Mouse (Mus musculus) forebrain, embryonic 16.5 days (tissue): ENCODE results near the gene Wdr62. TPM values are rescaled to one million over a fixed set of nuclear protein-coding genes. Genes with fewer than 3 reads are reported as not detected.
A peak's percentile ranks its signal among the peaks of the same experiment; 100 is the strongest.

Experiments used
- ATAC-seq: fragments of 200-750 bp; cut with Nextera tagmentation; 2 replicates; pipeline ENCODE4 v1.8.0; 2017; ENCODE audit warnings: mild to moderate bottlenecking, moderate library complexity
- H3K27ac ChIP-seq: fragments of 300-500 bp; sonication (generic); 2 replicates; pipeline ENCODE4 v1.5.1; 2014; ENCODE audit warnings: low read length, control low read depth
- H3K27me3 ChIP-seq: fragments of 300-500 bp; sonication (generic); replicated peaks from 2 replicates; pipeline ENCODE4 v1.6.1; 2014; ENCODE audit warnings: low read length; ENCODE audit not compliant: control insufficient read depth, insufficient read depth
- H3K36me3 ChIP-seq: fragments of 300-500 bp; sonication (generic); 2 replicates; pipeline ENCODE4 v1.6.1; 2014; ENCODE audit not compliant: control insufficient read depth, insufficient read depth
- H3K4me1 ChIP-seq: fragments of 300-500 bp; sonication (generic); replicated peaks from 2 replicates; pipeline ENCODE4 v1.6.1; 2014; ENCODE audit warnings: low read length; ENCODE audit not compliant: control insufficient read depth, insufficient read depth
- H3K4me2 ChIP-seq: fragments of 300-500 bp; sonication (generic); 2 replicates; pipeline ENCODE4 v1.6.1; 2014; ENCODE audit warnings: mild to moderate bottlenecking, low read length, control low read depth
- H3K4me3 ChIP-seq: fragments of 300-500 bp; sonication (generic); replicated peaks from 2 replicates; pipeline ENCODE4 v1.5.1; 2014; ENCODE audit warnings: mild to moderate bottlenecking, low read length, control low read depth
- H3K9ac ChIP-seq: fragments of 300-500 bp; sonication (generic); replicated peaks from 2 replicates; pipeline ENCODE4 v1.6.1; 2014; ENCODE audit warnings: low read depth, low read length, control low read depth
- H3K9me3 ChIP-seq: fragments of 300-500 bp; sonication (generic); 2 replicates; pipeline ENCODE4 v1.6.1; 2016; ENCODE audit warnings: low read length; ENCODE audit not compliant: control insufficient read depth
- WGBS: fragments of 180-500 bp; shearing (Covaris S2); extraction: QIAGEN DNeasy Blood & Tissue Kit; methylation state at CpG from one replicate; pipeline ENCODE4 v1.1.7; 2014; 5-methylcytosine and 5-hydroxymethylcytosine counted together
- polyA plus RNA-seq: library from polyadenylated mRNA; unstranded; fragments of >200 nt; fragmentation: Nextera tagmentation; extraction: Ambion mirVana; gene quantifications from 2 replicates; pipeline ENCODE4 v1.2.1, GENCODE M21; 2015

Gene Wdr62
- polyA plus RNA-seq, 1 experiment from 2014 or later: 8.2 TPM

- Histone ChIP-seq H3K9me3 (no peaks in the 10 kb centered on the region), H3K9ac (no peak overlapping the region), H3K4me3 (no peak overlapping the region), H3K36me3 (peaks cover 6% of the 10 kb centered on the region; the same call in 1 of the 2 replicates), H3K27me3 (no peaks in the 10 kb centered on the region), H3K4me2 (no peak overlapping the region), H3K27ac (no peak overlapping the region), H3K4me1 (peaks cover 23% of the 10 kb centered on the region)
- WGBS: 84% methylated on average over 6 of the region's 6 CpGs
- ATAC-seq: no peak
These were observed 84.0 kb downstream of the Wdr62 start for GRCm38 (mm10) chr7:30196171-30196570.

GRCm38 (mm10) chr7:30195461-30195860 is 84.8 kb downstream of the Wdr62 start:
- no peak for ATAC-seq
- Histone ChIP-seq H3K4me1 (peaks cover 23% of the 10 kb centered on the region), H3K27ac (no peak overlapping the region), H3K9ac (no peak overlapping the region), H3K4me3 (peak overlapping the region; percentile 83; the same call in 1 of the 2 replicates), H3K4me2 (peak overlapping the region; percentile 68), H3K9me3 (no peaks in the 10 kb centered on the region), H3K36me3 (peaks cover 8% of the 10 kb centered on the region), H3K27me3 (no peaks in the 10 kb centered on the region)
- WGBS: 78% methylated on average over 6 of the region's 6 CpGs

- Histone ChIP-seq H3K4me2 (peak overlapping the region; percentile 68), H3K27me3 (no peaks in the 10 kb centered on the region), H3K4me1 (peaks cover 23% of the 10 kb centered on the region), H3K9me3 (no peaks in the 10 kb centered on the region), H3K36me3 (peaks cover 11% of the 10 kb centered on the region), H3K27ac (peak overlapping the region; percentile 77), H3K9ac (peak overlapping the region; percentile 77), H3K4me3 (peak overlapping the region; percentile 83)
- ATAC-seq: peak; percentile 88
- WGBS: under 1% methylated on average over 28 of the region's 28 CpGs
These were observed 85.3 kb downstream of the Wdr62 start for GRCm38 (mm10) chr7:30194884-30195283.

- under 1% methylated on average over 26 of the region's 26 CpGs for WGBS
- peak; percentile 27 for ATAC-seq
- peak overlapping the region; percentile 77 for H3K27ac ChIP-seq
- no peaks in the 10 kb centered on the region for H3K9me3 ChIP-seq
- H3K4me3 ChIP-seq: peak overlapping the region; percentile 83
- peaks cover 23% of the 10 kb centered on the region for H3K4me1 ChIP-seq
- peaks cover 13% of the 10 kb centered on the region for H3K36me3 ChIP-seq
- H3K27me3 ChIP-seq: no peaks in the 10 kb centered on the region
- peak overlapping the region; percentile 77 for H3K9ac ChIP-seq
- peak overlapping the region; percentile 68 for H3K4me2 ChIP-seq
These were observed 86.0 kb downstream of the Wdr62 start for GRCm38 (mm10) chr7:30194101-30194831.

- Histone ChIP-seq H3K4me3 (peak overlapping the region; percentile 83), H3K36me3 (peaks cover 15% of the 10 kb centered on the region), H3K4me1 (peaks cover 20% of the 10 kb centered on the region), H3K4me2 (peak overlapping the region; percentile 68), H3K9ac (peak overlapping the region; percentile 77), H3K27me3 (no peaks in the 10 kb centered on the region), H3K9me3 (no peaks in the 10 kb centered on the region), H3K27ac (peak overlapping the region; percentile 77)
- under 1% methylated on average over 23 of the region's 26 CpGs for WGBS
- peak; percentile 70 for ATAC-seq
These were observed 86.6 kb downstream of the Wdr62 start for GRCm38 (mm10) chr7:30193581-30194100.

- peak overlapping the region; percentile 83 for H3K4me3 ChIP-seq
- WGBS: 15% methylated on average over 9 of the region's 9 CpGs
- H3K27me3 ChIP-seq: no peaks in the 10 kb centered on the region
- peak overlapping the region; percentile 77 for H3K9ac ChIP-seq
- no peaks in the 10 kb centered on the region for H3K9me3 ChIP-seq
- peaks cover 19% of the 10 kb centered on the region for H3K36me3 ChIP-seq
- no peak overlapping the region for H3K27ac ChIP-seq
- peak overlapping the region; percentile 68 for H3K4me2 ChIP-seq
- peaks cover 14% of the 10 kb centered on the region for H3K4me1 ChIP-seq
- ATAC-seq: no peak
These were observed 87.2 kb downstream of the Wdr62 start for GRCm38 (mm10) chr7:30193013-30193412.

- WGBS: 93% methylated on average over 12 of the region's 12 CpGs
- peaks cover 27% of the 10 kb centered on the region for H3K36me3 ChIP-seq
- H3K27ac ChIP-seq: no peak overlapping the region
- H3K9me3 ChIP-seq: no peaks in the 10 kb centered on the region
- H3K4me1 ChIP-seq: peaks cover 14% of the 10 kb centered on the region
- H3K4me2 ChIP-seq: no peak overlapping the region
- no peak overlapping the region for H3K9ac ChIP-seq
- no peak overlapping the region for H3K4me3 ChIP-seq
- ATAC-seq: no peak
- no peaks in the 10 kb centered on the region for H3K27me3 ChIP-seq
These were observed 88.1 kb downstream of the Wdr62 start for GRCm38 (mm10) chr7:30192088-30192487.

Other genes with a start within 250 kb of the Wdr62 start
- gene Zfp14, start 229.0 kb downstream of the Wdr62 start, polyA plus RNA-seq: 14.2 and 14.7 TPM in 2 replicates
- 16.4 and 17.5 TPM in 2 replicates for gene Zfp82, start 207.5 kb downstream of the Wdr62 start, polyA plus RNA-seq
- 2.5 and 3.3 TPM in 2 replicates for gene Gm26920, start 190.0 kb downstream of the Wdr62 start, polyA plus RNA-seq
- 20.6 and 22.1 TPM in 2 replicates for gene Zfp566, start 189.9 kb downstream of the Wdr62 start, polyA plus RNA-seq
- 112 and 137 TPM in 2 replicates for gene Zfp260, start 185.6 kb downstream of the Wdr62 start, polyA plus RNA-seq
- gene Zfp382, start 158.5 kb downstream of the Wdr62 start, polyA plus RNA-seq: 30.6 and 32.5 TPM in 2 replicates
- 17.4 and 18.0 TPM in 2 replicates for gene Zfp146, start 110.7 kb downstream of the Wdr62 start, polyA plus RNA-seq
- gene Cox7a1, start 96.3 kb downstream of the Wdr62 start, polyA plus RNA-seq: 2.4 and 4.1 TPM in 2 replicates
- gene Capns1, start 81.6 kb downstream of the Wdr62 start, polyA plus RNA-seq: 59.7 and 68.4 TPM in 2 replicates
- gene Polr2i, start 48.5 kb downstream of the Wdr62 start, polyA plus RNA-seq: 160 and 165 TPM in 2 replicates
- gene Tbcb, start 48.1 kb downstream of the Wdr62 start, polyA plus RNA-seq: 358 and 393 TPM in 2 replicates
- not detected in 2 replicates for gene Ovol3, start 44.7 kb downstream of the Wdr62 start, polyA plus RNA-seq
- 0.36 and 0.42 TPM in 2 replicates for gene Thap8, start 325 bp downstream of the Wdr62 start, polyA plus RNA-seq
- gene Clip3, start 11.3 kb upstream of the Wdr62 start, polyA plus RNA-seq: 129 and 145 TPM in 2 replicates
- 93.6 and 104 TPM in 2 replicates for gene Alkbh6, start 28.3 kb upstream of the Wdr62 start, polyA plus RNA-seq
- gene Syne4, start 34.4 kb upstream of the Wdr62 start, polyA plus RNA-seq: 8.5 and 11.7 TPM in 2 replicates
- not detected in 2 replicates for gene E130208F15Rik, start 41.3 kb upstream of the Wdr62 start, polyA plus RNA-seq
- 18.0 and 19.3 TPM in 2 replicates for gene Sdhaf1, start 43.5 kb upstream of the Wdr62 start, polyA plus RNA-seq
- 10.4 and 13.4 TPM in 2 replicates for gene Lrfn3, start 82.4 kb upstream of the Wdr62 start, polyA plus RNA-seq
- 14.0 and 19.1 TPM in 2 replicates for gene Tyrobp, start 133.3 kb upstream of the Wdr62 start, polyA plus RNA-seq
- gene Hcst, start 139.4 kb upstream of the Wdr62 start, polyA plus RNA-seq: not detected in 2 replicates
- gene Nfkbid, start 141.3 kb upstream of the Wdr62 start, polyA plus RNA-seq: 2.3 and 3.4 TPM in 2 replicates
- gene Aplp1, start 165.1 kb upstream of the Wdr62 start, polyA plus RNA-seq: 584 and 649 TPM in 2 replicates
- gene Kirrel2, start 177.3 kb upstream of the Wdr62 start, polyA plus RNA-seq: 0.22 and 0.43 TPM in 2 replicates
- gene Nphs1, start 177.9 kb upstream of the Wdr62 start, polyA plus RNA-seq: not detected in 2 replicates
- gene Prodh2, start 213.2 kb upstream of the Wdr62 start, polyA plus RNA-seq: not detected in 2 replicates